Mouse (Mus musculus) ES-E14 (cell line): ENCODE data around the gene Esam. TPM values are rescaled to one million over a fixed set of nuclear protein-coding genes. Genes with fewer than 3 reads are reported as not detected.

ENCODE experiments used
- DNase-seq: peaks from one replicate; pipeline ENCODE4 v3.0.0-alpha.2; 2013; ENCODE audit warnings: low read depth, low spot score
- H3K27ac ChIP-seq: 2 replicates; pipeline ENCODE4 v1.5.1; 2012; ENCODE audit warnings: low read depth, mild to moderate bottlenecking, low read length, moderate library complexity, mixed read lengths; ENCODE audit not compliant: poor library complexity, insufficient read depth, severe bottlenecking
- H3K36me3 ChIP-seq: 2 replicates; pipeline ENCODE4 v1.6.1; 2012; ENCODE audit warnings: mild to moderate bottlenecking, low read length, moderate library complexity, mixed read lengths; ENCODE audit not compliant: control insufficient read depth, poor library complexity, insufficient read depth, severe bottlenecking
- H3K4me1 ChIP-seq, 2 experiments: fragments of 150-350 bp in 1 of 2; sonication (generic) in 1 of 2; 2 replicates each; pipeline ENCODE4 v1.6.1; 2012; ENCODE audit warnings: low read length in 2 of 2, mild to moderate bottlenecking in 1 of 2, mixed read lengths in 1 of 2; ENCODE audit not compliant: control insufficient read depth in 2 of 2, insufficient read depth in 2 of 2, poor library complexity in 1 of 2
- H3K4me3 ChIP-seq, 2 experiments: fragments of 150-350 bp in 1 of 2; sonication (generic) in 1 of 2; 2 replicates each; pipeline ENCODE4 v1.5.1; 2012; ENCODE audit warnings: low read length in 2 of 2, low read depth in 1 of 2, mild to moderate bottlenecking in 1 of 2, mixed read lengths in 1 of 2; ENCODE audit not compliant: insufficient read depth in 1 of 2, poor library complexity in 1 of 2, severe bottlenecking in 1 of 2
- H3K9ac ChIP-seq: 2 replicates; pipeline ENCODE4 v1.6.1; 2012; ENCODE audit warnings: low read depth, mild to moderate bottlenecking, low read length, mixed read lengths; ENCODE audit not compliant: poor library complexity, insufficient read depth, severe bottlenecking
- H3K9me3 ChIP-seq: fragments of 150-350 bp; sonication (generic); 2 replicates; pipeline ENCODE4 v1.6.1; 2012; ENCODE audit warnings: low read depth, mild to moderate bottlenecking, low read length; ENCODE audit not compliant: control insufficient read depth, insufficient read depth
- CHD2 ChIP-seq: IDR thresholded peaks from 2 replicates; pipeline ENCODE4 v1.6.1; 2014; ENCODE audit warnings: mild to moderate bottlenecking, low read depth, low read length, inconsistent platforms
- HCFC1 ChIP-seq: IDR thresholded peaks from 2 replicates; pipeline ENCODE4 v1.6.1; 2012; ENCODE audit warnings: low read length, inconsistent platforms, borderline replicate concordance; ENCODE audit not compliant: insufficient read depth
- MAFK ChIP-seq: IDR thresholded peaks from 2 replicates; pipeline ENCODE4 v1.6.1; 2014; ENCODE audit warnings: mild to moderate bottlenecking, low read depth, low read length, inconsistent platforms; ENCODE audit not compliant: insufficient read depth
- ZC3H11A ChIP-seq: IDR thresholded peaks from 2 replicates; pipeline ENCODE4 v1.6.1; 2012; ENCODE audit warnings: low read depth, mild to moderate bottlenecking, inconsistent platforms, low read length, borderline replicate concordance
- ZNF384 ChIP-seq: IDR thresholded peaks from 2 replicates; pipeline ENCODE4 v1.6.1; 2012; ENCODE audit warnings: low read depth, low read length, inconsistent platforms
- in situ Hi-C, 2 experiments: fragments of 600-800 bp; cut with MboI; formaldehyde crosslinking; loops; one replicate each; pipeline ENCODE4 v1.15.1; 2025; ENCODE audit warnings: low sequenced_read_pairs in 2 of 2, inconsistent platforms in 1 of 2; ENCODE audit not compliant: unreplicated experiment in 2 of 2
- total RNA-seq: library from RNA; depleted of rRNA; stranded (reverse); fragments of 300-350 nt; gene quantifications from 2 replicates; pipeline ENCODE4 v1.2.3, GENCODE M21; 2012

Gene Esam
- total RNA-seq, 1 experiment = 6.5 TPM

DNA sequence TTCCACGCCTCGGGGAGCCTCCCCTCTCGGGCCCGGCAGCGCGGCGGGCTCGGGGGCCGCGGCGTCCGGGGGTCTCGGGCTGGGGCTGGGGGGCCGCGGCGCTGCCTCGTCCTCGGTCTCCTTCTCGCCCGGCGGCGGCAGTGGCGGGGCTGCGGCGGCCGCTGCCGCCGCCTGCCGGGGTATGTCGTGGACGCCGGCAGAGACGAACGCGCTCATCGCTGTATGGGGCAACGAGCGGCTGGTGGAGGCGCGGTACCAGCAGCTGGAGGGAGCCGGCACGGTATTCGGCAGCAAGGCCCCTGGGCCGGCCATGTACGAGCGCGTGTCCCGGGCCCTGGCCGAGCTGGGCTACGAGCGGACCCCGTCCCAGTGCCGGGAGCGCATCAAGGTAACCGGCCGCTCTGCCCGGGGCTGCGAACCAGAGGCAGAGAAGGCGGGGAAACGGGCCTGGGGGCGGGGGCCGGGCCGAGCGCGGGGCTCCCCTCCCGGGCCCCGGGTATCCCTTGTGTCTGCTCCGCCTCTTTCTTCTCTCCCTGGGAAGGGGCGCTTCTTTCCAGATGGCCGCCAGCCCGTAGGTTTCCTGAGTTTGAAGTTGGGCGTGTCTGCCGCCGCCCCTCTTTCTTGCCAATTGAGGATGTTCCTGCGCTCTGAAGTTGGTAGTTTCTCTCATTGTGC is 38.3 kb upstream of the Esam start:
- H3K4me3 ChIP-seq = peak overlapping the region; percentile 89 to 99
- H3K4me1 ChIP-seq = peaks cover 4 to 14% of the 10 kb centered on the region in 2 experiments; a peak in 1 of 4 replicates
- peak; percentile 50 for DNase-seq
- H3K9me3 ChIP-seq = no peaks in the 10 kb centered on the region
- peak overlapping the region; percentile 98 for H3K9ac ChIP-seq
- H3K27ac ChIP-seq = peak overlapping the region; percentile 99
- peaks cover 2% of the 10 kb centered on the region; the same call in 1 of the 2 replicates for H3K36me3 ChIP-seq
- in situ Hi-C loops = no loop called here
- TF ChIP-seq CHD2 = no peak

DNA sequence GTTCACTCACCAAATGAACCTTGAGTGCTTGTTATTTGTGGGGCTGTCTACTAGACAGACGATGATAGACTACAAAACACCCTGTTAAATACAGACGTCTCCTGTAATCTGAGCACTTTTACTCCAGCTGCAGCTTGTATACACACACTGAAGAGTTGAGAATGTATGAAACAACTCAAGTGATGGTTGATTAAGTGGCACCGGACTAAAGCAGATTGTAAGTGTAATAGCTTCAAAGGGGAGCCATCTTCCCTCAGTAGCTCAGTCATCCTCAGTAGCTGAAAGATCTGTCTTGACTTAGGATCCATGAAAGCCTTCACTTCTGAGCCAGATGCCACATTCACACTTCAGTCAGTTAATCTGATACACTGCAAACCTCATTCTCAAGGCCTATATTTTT is 32.1 kb upstream of the Esam start:
- no peak overlapping the region for H3K4me3 ChIP-seq
- H3K9ac ChIP-seq = no peak overlapping the region
- peaks cover 3 to 13% of the 10 kb centered on the region in 2 experiments for H3K4me1 ChIP-seq
- no peak overlapping the region for H3K27ac ChIP-seq
- DNase-seq = no peak
- TF ChIP-seq MAFK = no peak
- TF ChIP-seq ZNF384 = no peak
- TF ChIP-seq CHD2 = no peak
- no peak for TF ChIP-seq HCFC1
- no peak for TF ChIP-seq ZC3H11A
- H3K36me3 ChIP-seq = peaks cover 9% of the 10 kb centered on the region
- in situ Hi-C loops = no loop called here
- no peaks in the 10 kb centered on the region for H3K9me3 ChIP-seq

DNA sequence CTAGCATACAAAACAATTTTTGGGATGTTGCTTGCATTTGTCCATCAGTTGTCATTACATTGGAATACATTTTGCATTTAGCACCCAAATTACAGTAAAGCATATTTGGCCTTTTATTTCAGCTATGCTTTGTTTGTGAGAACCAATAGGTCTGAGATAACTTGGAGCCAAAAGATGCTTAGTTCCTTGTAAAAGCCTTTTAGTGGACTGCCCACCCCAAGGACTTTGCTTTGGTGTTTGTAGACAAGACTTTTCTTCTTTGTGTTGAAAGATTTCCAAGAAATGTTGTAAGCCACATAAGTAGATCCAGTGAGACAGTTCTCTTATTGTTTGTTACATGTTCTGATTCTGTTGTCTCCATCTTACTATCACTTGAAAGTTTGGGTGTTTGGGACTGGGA is 31.6 kb upstream of the Esam start:
- TF ChIP-seq HCFC1 (no peak), ZC3H11A (no peak), MAFK (no peak), CHD2 (no peak), ZNF384 (no peak)
- peaks cover 9% of the 10 kb centered on the region for H3K36me3 ChIP-seq
- in situ Hi-C loops = no loop called here

DNA sequence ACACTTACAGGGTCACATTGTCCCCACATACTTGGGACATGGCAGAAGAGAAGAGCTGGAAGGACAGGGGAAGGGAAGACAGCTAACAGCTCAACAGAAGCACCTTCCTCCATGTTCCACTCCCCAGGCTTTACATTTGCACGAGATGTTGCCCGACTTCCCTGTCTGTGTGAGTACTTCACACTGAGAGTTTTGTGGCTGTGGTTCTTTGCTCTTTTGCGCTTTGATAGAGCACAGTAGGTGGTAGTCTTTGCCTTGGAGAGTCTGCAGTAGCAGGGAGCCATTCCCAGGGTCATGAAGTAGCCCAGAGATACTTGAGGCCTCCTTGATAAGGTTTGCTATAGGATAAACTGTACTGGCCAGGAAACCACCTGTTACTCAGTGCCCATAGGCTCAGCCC is 27.7 kb upstream of the Esam start:
- no peak for DNase-seq
- H3K4me3 ChIP-seq = no peak overlapping the region
- peaks cover 3 to 18% of the 10 kb centered on the region in 2 experiments for H3K4me1 ChIP-seq
- no peaks in the 10 kb centered on the region for H3K9me3 ChIP-seq
- in situ Hi-C loops = no loop called here
- TF ChIP-seq ZNF384 (no peak), HCFC1 (no peak), CHD2 (no peak), MAFK (no peak), ZC3H11A (no peak)
- H3K36me3 ChIP-seq = peaks cover 7% of the 10 kb centered on the region
- H3K9ac ChIP-seq = no peak overlapping the region
- no peak overlapping the region for H3K27ac ChIP-seq

More for the DNA sequence above, 31.6 kb upstream of the Esam start:
- H3K9me3 ChIP-seq = no peaks in the 10 kb centered on the region
- H3K4me3 ChIP-seq = no peak overlapping the region
- no peak overlapping the region for H3K9ac ChIP-seq
- no peak overlapping the region for H3K27ac ChIP-seq
- H3K4me1 ChIP-seq = peaks cover 3 to 13% of the 10 kb centered on the region in 2 experiments
- no peak for DNase-seq

DNA sequence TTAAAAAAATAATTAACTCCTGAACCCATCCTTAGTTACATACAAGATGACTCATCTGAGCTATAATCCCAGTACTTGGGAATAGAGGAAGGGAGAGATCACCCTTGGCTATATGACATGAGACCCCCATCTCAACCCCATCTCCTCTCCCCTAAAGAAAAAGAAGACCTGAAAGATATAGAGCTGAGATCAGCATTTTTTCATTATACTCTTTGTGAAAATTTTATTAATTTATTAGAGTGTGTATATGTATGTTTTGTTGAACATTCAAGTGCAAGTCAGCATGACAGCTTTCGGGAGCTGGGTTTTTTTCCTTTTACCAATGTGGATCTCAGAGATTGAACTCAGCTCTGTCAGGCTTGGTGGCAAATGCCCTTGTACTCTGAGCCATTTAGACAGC is 26.7 kb upstream of the Esam start:
- TF ChIP-seq MAFK (peak; percentile 51; the same call in 1 of the 2 replicates), ZC3H11A (no peak)
- Histone ChIP-seq H3K4me1 (peaks cover 3 to 18% of the 10 kb centered on the region in 2 experiments), H3K9ac (no peak overlapping the region), H3K27ac (no peak overlapping the region), H3K36me3 (peaks cover 7% of the 10 kb centered on the region; the same call in 1 of the 2 replicates), H3K4me3 (no peak overlapping the region), H3K9me3 (no peaks in the 10 kb centered on the region)
- in situ Hi-C loops = no loop called here
- DNase-seq = no peak
